Mouse (Mus musculus): ENCODE results near the gene Hhip.

DNA sequence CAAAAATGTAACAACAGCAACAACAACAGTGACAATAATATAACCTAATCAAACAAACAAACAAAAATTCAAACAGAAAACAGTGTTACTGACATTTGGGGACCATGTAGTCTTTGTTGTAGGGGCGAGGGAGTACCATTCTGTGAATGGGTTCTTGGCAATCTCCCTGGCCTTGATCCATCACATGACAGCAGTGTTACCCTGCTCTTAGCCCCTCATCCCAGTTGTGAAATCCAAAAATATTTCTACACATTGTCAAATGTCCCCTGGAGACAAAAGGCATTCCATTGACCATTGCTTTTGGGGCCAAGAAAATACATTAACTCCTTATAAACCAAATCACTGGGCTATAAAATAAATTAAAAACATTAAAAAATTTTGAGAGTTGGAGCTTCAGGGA lies 64.3 kb downstream of the Hhip start:
- TF ChIP-seq CTCF (IDR thresholded peaks at IDR 0.05; ENCODE audit: extremely low read depth, insufficient read length, insufficient replicate concordance, low read depth, low read length) (no peak), POLR2A (IDR thresholded peaks at IDR 0.05; ENCODE audit: low read depth, low read length) (no peak)

Measured in small intestine, adult 2 months (tissue).